Mouse (Mus musculus) erythroblast, embryonic 14.5 days (primary cell): Measurements from ENCODE around the gene Thumpd1.

ENCODE experiments used
- GATA1 ChIP-seq: IDR thresholded peaks from 2 replicates; pipeline ENCODE4 v1.6.1; 2012; ENCODE audit warnings: low read length, inconsistent platforms, mixed read lengths
- TAL1 ChIP-seq: IDR thresholded peaks from 3 replicates; pipeline ENCODE4 v1.6.1; 2012; ENCODE audit warnings: low read length, inconsistent platforms, mixed read lengths

DNA sequence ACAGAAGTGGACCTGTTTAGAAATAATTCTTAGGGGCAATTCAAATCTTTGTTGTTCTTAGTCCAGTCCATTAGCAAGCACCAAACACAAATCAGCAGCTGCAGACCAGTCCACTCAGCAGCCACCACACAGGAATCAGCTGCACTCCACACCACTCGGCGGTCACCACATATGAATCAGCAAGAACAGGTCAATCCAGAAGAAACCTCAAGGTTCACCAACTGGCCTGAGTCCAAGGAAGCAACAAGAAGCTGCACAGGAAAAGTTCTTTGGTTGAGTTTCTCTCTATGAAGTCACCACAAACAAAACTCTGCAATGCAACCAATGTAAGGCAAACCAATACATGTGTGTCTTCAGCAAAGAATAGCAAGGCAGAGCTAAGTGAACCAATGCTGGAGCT is 7.0 kb upstream of the Thumpd1 start:
- TF ChIP-seq GATA1 (no peak), TAL1 (no peak)
